Mouse (Mus musculus) olfactory bulb, adult 2 months (tissue): ENCODE measurements around the gene Hoxb2. TPM values are rescaled to one million over a fixed set of nuclear protein-coding genes. Genes with fewer than 3 reads are reported as not detected.

Experiments
- H3K27ac ChIP-seq: fragments of 200-500 bp; 2 replicates; pipeline ENCODE4 v1.5.1; 2012; ENCODE audit warnings: low read depth, low read length; ENCODE audit not compliant: insufficient read depth
- H3K4me1 ChIP-seq: fragments of 200-500 bp; 2 replicates; pipeline ENCODE4 v1.6.1; 2012; ENCODE audit warnings: low read length; ENCODE audit not compliant: control insufficient read depth, insufficient read depth
- H3K4me3 ChIP-seq: fragments of 200-500 bp; 2 replicates; pipeline ENCODE4 v1.5.1; 2012; ENCODE audit warnings: mild to moderate bottlenecking, low read depth, low read length, moderate library complexity; ENCODE audit not compliant: insufficient read depth
- CTCF ChIP-seq: fragments of 200-500 bp; IDR thresholded peaks from 2 replicates; pipeline ENCODE4 v1.5.1; 2012; ENCODE audit warnings: low read depth, mild to moderate bottlenecking, low read length, moderate library complexity; ENCODE audit not compliant: insufficient read depth
- POLR2A ChIP-seq: fragments of 200-500 bp; IDR thresholded peaks from 2 replicates; pipeline ENCODE4 v1.6.1; 2012; ENCODE audit warnings: mild to moderate bottlenecking, low read depth, low read length, moderate library complexity; ENCODE audit not compliant: insufficient read depth
- WGBS: fragments of 180-500 bp; shearing (Covaris S2); methylation state at CpG from one replicate; pipeline ENCODE4 v1.1.7; 2018; 5-methylcytosine and 5-hydroxymethylcytosine counted together
- polyA plus RNA-seq: library from polyadenylated mRNA; stranded (reverse); fragments of >200 nt; gene quantifications from 2 replicates; pipeline ENCODE4 v1.2.4, GENCODE M21; 2012; ENCODE audit warnings: low replicate concordance; ENCODE audit not compliant: missing spikeins, insufficient read depth, insufficient read length

The Hoxb2 gene
- polyA plus RNA-seq, 1 experiment = not detected

DNA sequence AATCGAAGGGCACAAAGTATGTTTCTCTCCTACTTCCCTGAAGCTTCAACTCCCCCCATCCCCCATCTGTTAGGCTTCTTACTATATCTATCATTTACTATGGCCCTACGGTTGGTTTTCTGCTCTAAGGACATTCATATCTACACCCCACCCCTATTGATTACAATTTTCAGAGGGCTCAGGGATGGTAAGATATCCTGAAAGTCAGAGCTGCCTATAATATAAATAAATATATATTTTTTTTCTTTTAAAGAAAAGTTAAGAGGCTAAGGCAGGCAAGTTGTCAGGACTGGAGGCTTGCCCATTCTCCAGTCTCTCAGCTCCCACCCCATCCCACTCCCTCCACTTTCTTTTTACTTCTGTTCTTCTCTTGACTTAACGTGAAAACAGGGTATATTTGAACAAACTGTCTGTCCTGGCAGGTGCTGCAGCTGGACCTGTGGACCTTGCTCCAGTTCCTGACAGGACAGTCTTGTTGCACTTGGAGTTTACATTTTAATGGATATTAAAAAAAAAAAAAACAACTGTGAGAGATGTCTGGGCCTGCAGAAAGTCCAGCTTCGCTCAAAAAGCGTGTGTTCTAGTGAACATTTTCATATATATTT is 3.3 kb upstream of the Hoxb2 start:
- Histone ChIP-seq H3K4me1 (peaks cover 3% of the 10 kb centered on the region; the same call in 1 of the 2 replicates), H3K27ac (no peak overlapping the region), H3K4me3 (no peak overlapping the region)
- WGBS = 9% methylated on average over 5 of the region's 5 CpGs
- no peak for TF ChIP-seq CTCF
- TF ChIP-seq POLR2A = no peak

DNA sequence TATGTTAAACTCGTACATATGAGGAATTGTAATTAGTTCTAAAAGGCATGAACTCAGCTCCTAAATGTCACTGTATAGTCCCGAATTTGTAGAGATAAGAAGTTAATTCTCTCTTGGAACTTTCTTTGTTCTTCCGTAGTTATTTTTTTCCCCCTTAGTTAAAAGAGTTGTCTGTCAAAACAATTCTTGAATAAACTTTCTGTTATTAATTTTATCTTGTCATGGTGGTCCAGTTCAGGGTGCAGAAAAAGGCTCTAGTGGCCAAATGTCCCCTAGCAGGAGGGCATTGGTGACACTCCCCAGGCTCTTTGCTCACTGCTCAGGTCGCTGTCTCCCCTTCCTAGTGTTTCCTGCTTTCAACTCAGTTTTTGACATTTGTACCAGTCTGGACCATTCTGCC is 2.6 kb upstream of the Hoxb2 start:
- Histone ChIP-seq H3K4me3 (no peak overlapping the region), H3K27ac (no peak overlapping the region), H3K4me1 (peaks cover 3% of the 10 kb centered on the region; the same call in 1 of the 2 replicates)
- no peak for TF ChIP-seq POLR2A
- TF ChIP-seq CTCF = no peak
- WGBS = 7% methylated on average over 4 of the region's 4 CpGs

DNA sequence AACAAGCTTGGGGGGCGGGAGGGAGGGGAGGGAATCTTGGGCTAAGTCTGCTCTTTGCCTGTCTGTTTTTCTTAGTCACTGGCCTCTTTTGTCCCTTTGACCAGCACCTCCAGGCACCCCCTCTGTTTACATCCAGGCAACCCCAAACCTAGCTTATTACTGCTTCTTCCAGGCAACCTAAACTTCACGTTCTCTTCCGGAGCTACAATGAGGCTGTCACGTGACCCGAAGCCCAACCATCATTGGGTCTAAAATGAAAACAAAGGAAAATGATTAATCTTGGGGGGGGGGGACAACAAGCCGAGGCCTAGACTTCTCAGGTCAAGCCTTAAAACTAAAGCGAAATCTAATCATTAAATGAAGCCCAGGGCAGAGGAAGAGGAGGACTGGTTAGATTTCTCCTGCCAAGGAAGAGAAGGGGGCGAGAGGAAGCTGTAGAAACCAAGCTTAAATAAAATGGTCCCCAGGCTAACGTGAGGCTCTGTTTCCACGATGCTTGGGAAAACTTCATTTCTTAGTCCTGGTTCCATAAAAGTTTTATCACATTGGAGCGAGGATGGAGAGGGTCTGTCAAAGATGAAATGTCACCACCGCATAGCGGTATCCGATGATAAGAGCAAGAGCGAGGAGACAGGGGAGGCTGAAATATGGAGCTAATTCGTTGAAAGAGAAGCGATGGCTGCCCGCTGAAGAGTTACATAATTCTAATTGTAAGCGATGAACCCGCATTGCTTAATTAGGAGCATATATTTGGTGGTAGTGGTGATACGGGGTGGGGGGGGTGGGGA is 2.0 kb upstream of the Hoxb2 start:
- Histone ChIP-seq H3K4me1 (peaks cover 3% of the 10 kb centered on the region; the same call in 1 of the 2 replicates), H3K27ac (no peak overlapping the region)

DNA sequence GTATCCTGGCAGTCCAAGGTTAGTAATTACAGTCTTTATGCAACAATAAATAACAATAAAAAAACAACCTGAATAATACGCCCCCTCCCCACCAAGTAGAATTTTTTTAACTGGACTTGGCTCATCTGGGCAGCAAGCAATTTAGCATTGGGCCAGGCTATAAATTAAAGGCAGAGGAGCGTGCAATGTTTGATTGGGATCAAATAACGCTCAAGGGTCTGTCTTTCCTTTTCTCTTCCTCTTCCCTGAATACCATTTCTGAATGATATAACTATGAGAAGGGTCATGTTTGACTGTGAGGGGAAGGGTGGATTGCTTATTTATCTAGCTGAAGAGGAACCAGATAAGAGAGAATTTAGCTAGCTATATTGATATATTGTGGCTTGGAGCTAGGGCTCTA is 1.3 kb upstream of the Hoxb2 start:
- 9% methylated on average over 3 of the region's 3 CpGs for WGBS
- Histone ChIP-seq H3K4me3 (no peak overlapping the region), H3K27ac (no peak overlapping the region), H3K4me1 (peaks cover 3% of the 10 kb centered on the region; the same call in 1 of the 2 replicates)
- TF ChIP-seq POLR2A (no peak), CTCF (no peak)

More for the DNA sequence above, 2.0 kb upstream of the Hoxb2 start:
- TF ChIP-seq CTCF (no peak), POLR2A (no peak)
- 6% methylated on average over 21 of the region's 21 CpGs for whole genome bisulfite sequencing
- H3K4me3 ChIP-seq = no peak overlapping the region

DNA sequence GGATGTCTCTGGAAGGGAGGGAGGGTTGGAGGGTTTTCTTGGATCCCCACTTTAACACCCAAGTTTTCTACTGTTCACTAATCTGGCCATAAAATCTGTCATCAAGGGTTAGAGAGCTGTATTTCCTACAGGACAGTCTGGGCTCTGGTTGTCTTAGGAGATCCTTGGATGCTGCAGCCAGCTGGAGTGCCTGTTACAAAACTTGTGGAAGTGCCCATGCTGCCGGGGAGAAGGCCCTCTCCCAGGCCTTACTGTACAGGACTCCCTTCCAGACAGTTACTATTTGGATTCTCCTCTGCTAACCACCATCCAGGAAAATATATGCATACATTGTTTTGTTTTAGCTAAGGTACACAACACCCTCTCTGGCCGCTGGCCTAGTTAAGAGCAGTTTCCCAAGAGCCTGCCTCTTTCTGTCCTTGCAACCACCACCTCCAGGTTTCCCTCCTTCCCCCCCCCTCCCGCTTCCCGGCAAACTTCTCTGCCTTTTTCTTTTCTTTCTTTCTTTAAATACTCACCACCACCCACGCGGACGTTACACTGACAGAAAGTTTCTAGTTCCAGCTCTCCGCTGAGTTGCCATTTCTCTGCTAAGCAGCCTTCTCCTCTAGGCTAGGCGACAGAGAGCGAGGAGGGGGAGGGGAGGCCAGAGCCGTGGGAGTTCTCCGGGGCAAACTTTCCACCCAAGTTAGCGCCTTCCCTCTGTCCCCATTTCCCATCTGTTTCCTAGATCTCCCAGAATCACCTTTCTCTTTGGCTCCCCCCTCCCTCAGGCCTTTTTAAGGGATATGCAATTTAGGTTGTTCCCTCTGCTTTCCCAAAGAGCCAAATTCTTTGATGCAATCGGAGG is 609 bp upstream of the Hoxb2 start:
- Histone ChIP-seq H3K4me3 (no peak overlapping the region), H3K27ac (no peak overlapping the region), H3K4me1 (peaks cover 3% of the 10 kb centered on the region; the same call in 1 of the 2 replicates)
- WGBS = 15% methylated on average over 14 of the region's 14 CpGs
- TF ChIP-seq CTCF (no peak), POLR2A (no peak)

DNA sequence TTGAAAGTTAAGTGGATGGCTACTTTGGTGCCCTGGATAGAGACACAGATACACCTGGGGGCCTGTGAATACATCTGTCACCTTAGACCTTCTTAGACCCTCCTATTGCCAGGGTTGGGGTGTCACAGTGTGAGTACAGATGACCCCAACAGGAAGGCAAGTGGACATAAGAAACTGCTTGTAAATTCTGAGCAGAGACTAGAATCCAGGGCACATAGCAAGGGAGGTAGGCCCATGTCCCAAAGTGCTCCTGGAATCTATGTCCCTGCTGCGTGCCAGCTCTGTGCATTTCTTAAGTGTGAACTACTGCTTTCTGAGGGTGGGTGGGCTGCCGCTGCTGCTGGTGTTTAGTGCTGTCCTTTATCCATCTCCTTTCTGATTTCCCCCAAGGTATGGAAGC is 466 bp downstream of the Hoxb2 start:
- TF ChIP-seq CTCF = no peak
- no peak for TF ChIP-seq POLR2A
- no peaks in the 10 kb centered on the region for H3K4me1 ChIP-seq
- WGBS = 37% methylated on average over 2 of the region's 2 CpGs
- no peak overlapping the region for H3K4me3 ChIP-seq
- H3K27ac ChIP-seq = no peak overlapping the region

DNA sequence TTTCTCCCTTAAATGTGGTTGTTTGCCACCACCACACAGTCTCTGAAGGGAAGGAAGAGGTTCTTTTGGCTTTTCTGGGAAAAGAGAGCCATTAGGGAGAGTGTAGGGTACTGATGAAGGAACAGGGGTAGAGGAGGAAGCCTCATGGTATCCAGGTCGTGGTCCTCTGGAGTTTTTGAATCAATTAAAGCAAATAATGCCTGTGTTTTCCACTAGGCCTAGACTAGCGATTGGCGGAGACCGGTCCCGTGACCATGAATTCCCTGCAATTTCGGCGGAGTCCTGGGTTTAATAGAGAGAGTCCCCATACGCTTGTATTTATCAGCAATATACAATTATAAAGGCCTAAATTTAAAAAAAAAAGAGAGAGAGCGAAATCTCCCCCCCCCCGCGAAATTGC is 987 bp downstream of the Hoxb2 start:
- WGBS = 9% methylated on average over 11 of the region's 11 CpGs
- Histone ChIP-seq H3K4me1 (no peaks in the 10 kb centered on the region), H3K4me3 (no peak overlapping the region), H3K27ac (no peak overlapping the region)
- no peak for TF ChIP-seq CTCF
- TF ChIP-seq POLR2A = no peak

DNA sequence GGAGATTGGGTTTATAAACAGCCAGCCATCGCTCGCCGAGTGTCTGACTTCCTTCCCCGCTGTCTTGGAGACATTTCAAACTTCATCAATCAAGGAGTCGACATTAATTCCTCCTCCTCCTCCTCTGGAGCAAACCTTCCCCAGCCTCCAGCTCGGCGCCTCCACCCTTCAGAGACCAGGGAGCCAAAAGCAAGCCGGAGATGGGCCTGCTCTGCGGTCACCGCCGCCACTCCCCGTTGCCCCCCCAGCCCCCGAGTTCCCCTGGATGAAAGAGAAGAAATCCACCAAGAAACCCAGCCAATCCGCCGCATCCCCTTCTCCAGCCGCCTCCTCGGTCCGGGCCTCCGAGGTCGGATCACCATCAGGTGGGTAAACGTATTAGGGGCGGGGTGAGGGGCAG is 1.5 kb downstream of the Hoxb2 start:
- Histone ChIP-seq H3K4me1 (no peaks in the 10 kb centered on the region), H3K4me3 (no peak overlapping the region), H3K27ac (no peak overlapping the region)
- WGBS = 3% methylated on average over 22 of the region's 22 CpGs
- TF ChIP-seq CTCF (no peak), POLR2A (no peak)
